Mouse (Mus musculus) heart, adult 2 months (tissue): Measurements from ENCODE around the gene Tmem51.

Experiments used
- CTCF ChIP-seq: fragments of 200-600 bp; IDR thresholded peaks from 2 replicates; pipeline ENCODE4 v1.8.1; 2022; ENCODE audit warnings: antibody characterized with exemption, mild to moderate bottlenecking, moderate library complexity
- EP300 ChIP-seq: fragments of 200-500 bp; IDR thresholded peaks from 2 replicates; pipeline ENCODE4 v1.6.1; 2011; ENCODE audit warnings: low read depth, low read length, control low read depth; ENCODE audit not compliant: insufficient read depth
- POLR2A ChIP-seq: fragments of 200-500 bp; IDR thresholded peaks from 2 replicates; pipeline ENCODE4 v1.6.1; 2011; ENCODE audit warnings: mild to moderate bottlenecking, low read depth, low read length, control low read depth; ENCODE audit not compliant: insufficient read depth

GRCm38 (mm10) chr4:142077572-142078271 is 6.4 kb downstream of the Tmem51 start:
- TF ChIP-seq EP300 (peak; percentile 9; the same call in 1 of the 2 replicates), CTCF (no peak), POLR2A (no peak)
